Mouse (Mus musculus): ENCODE results near the gene B3gat3. TPM values are rescaled to one million over a fixed set of nuclear protein-coding genes. Genes with fewer than 3 reads are reported as not detected.

The B3gat3 gene
- polyA plus RNA-seq, 1 experiment from 2014 or later = 28.4 TPM

DNA sequence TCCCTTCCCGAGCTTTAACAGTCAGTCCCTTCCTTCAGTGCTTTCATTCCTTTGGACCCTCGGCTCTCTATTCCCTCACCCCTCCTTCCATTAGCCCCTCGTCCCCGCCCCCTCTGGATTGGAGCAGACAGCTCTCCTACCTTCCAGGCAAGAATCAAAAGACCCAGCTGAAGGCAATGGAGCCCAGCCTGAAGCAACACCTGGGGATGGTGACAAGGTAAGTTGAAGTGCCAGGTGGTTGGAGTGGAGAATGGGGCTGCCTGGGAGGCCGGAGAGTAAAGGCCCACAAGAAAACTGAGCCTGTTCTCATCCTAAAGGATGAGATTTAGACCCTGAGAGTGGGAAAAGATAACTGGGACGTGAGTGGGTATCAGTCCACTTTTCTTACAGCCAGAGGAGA lies 11.6 kb upstream of the B3gat3 start:
- Histone ChIP-seq H3K27ac (no peak overlapping the region), H3K4me3 (no peak overlapping the region), H3K36me3 (peaks cover 100% of the 10 kb centered on the region), H3K9me3 (replicated peaks) (no peaks in the 10 kb centered on the region), H3K4me2 (no peak overlapping the region), H3K9ac (no peak overlapping the region), H3K4me1 (no peaks in the 10 kb centered on the region), H3K27me3 (replicated peaks) (no peaks in the 10 kb centered on the region)
- ATAC-seq = no peak
- 89% methylated on average over 6 of the region's 6 CpGs for WGBS (ENCODE audit: insufficient replicate concordance)

DNA sequence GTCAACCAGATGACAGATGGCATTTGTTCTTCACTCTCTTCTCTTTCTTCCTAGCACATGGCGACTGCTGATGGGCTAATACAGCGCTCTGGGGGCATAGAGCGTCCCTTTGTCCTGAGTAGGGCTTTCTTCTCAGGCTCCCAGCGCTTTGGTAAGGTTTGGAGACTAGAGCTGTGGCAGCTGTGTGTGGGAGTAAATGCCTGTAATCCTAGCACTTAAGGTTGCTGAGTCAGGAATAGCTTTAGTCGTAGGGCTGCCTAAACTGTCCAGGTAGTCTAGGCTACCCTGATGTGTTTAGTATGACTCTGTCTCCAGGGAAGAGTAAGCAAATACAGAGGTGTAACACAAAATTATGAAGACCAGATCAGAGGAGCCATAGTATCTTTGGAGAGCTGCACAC lies 8.4 kb upstream of the B3gat3 start:
- no peak overlapping the region for H3K4me3 ChIP-seq
- H3K9me3 ChIP-seq (replicated peaks) = no peaks in the 10 kb centered on the region
- H3K27me3 ChIP-seq (replicated peaks) = no peaks in the 10 kb centered on the region
- H3K4me1 ChIP-seq = no peaks in the 10 kb centered on the region
- H3K9ac ChIP-seq = no peak overlapping the region
- no peak overlapping the region for H3K27ac ChIP-seq
- no peak for ATAC-seq
- H3K36me3 ChIP-seq = peaks cover 100% of the 10 kb centered on the region
- H3K4me2 ChIP-seq = no peak overlapping the region
- WGBS (ENCODE audit: insufficient replicate concordance) = 90% methylated on average over 5 of the region's 5 CpGs

DNA sequence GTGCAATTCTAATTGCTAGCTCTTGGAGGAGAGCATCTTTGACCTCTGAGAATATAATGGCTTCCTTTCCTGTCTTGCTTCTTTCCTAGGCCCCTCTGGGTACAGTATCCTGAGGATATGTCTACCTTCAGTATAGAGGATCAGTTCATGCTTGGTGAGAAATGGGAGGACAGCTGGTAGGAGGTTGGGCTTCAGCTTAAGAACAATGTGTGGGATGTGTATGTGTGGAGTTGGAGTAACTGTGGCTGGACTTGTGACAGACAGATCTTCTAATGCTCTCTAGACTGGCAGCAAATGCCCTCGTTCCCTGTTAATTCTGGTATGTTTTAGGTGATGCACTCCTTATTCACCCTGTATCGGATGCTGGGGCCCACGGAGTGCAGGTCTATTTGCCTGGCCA lies 6.0 kb upstream of the B3gat3 start:
- no peaks in the 10 kb centered on the region for H3K27me3 ChIP-seq (replicated peaks)
- peaks cover 8% of the 10 kb centered on the region; the same call in 1 of the 2 replicates for H3K4me1 ChIP-seq
- H3K9me3 ChIP-seq (replicated peaks) = no peaks in the 10 kb centered on the region
- ATAC-seq = no peak
- peaks cover 80% of the 10 kb centered on the region for H3K36me3 ChIP-seq
- no peak overlapping the region for H3K4me2 ChIP-seq
- no peak overlapping the region for H3K4me3 ChIP-seq
- no peak overlapping the region for H3K9ac ChIP-seq
- H3K27ac ChIP-seq = no peak overlapping the region
- WGBS (ENCODE audit: insufficient replicate concordance) = 92% methylated on average over 3 of the region's 3 CpGs

DNA sequence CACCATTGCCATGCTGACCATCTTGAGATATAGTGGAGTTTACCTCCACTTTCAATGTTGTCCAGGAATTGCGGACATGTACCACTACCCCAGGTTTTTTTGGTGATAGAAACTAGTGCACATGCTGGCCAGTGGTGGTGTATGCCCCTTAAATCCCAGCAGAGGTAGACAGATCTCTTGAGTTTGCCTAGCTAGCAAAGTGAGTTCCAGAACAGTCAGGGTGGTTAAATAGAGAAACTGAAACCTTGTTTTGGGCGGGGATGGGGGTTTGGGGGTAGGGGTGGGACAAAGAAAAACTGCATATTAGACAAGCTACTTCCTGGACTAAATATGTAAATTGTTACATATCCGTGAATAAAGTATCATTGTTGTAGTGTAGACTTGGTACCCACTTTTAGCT lies 1.2 kb upstream of the B3gat3 start:
- Histone ChIP-seq H3K9me3 (replicated peaks) (no peaks in the 10 kb centered on the region), H3K4me3 (no peak overlapping the region), H3K4me2 (no peak overlapping the region), H3K27ac (peak overlapping the region; percentile 95; the same call in 1 of the 2 replicates), H3K9ac (no peak overlapping the region), H3K36me3 (peaks cover 51% of the 10 kb centered on the region), H3K27me3 (replicated peaks) (no peaks in the 10 kb centered on the region), H3K4me1 (peaks cover 46% of the 10 kb centered on the region)
- no peak for ATAC-seq
- WGBS (ENCODE audit: insufficient replicate concordance) = 73% methylated on average over 3 of the region's 3 CpGs

DNA sequence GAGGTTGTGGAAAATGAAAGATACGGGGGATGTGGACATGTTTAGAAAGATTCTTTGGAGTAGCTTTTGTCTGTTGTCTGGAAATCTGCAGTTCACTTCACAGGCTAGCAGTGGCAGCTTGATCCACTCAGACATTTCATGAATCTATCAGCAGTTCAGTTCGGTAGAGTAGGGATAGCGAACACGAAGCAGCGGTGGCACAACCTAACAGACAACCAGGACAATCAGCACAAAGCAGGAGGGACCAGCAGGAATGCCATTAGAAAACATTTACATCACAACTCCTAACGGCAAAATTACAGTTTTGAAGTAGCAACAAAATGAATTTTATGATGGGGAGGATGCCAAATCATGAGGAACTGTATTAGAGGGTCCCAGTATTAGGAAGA lies 496 bp upstream of the B3gat3 start:
- Histone ChIP-seq H3K4me2 (peak overlapping the region; percentile 87), H3K9ac (peak overlapping the region; percentile 90), H3K27me3 (replicated peaks) (no peaks in the 10 kb centered on the region), H3K4me1 (peaks cover 48% of the 10 kb centered on the region), H3K9me3 (replicated peaks) (no peaks in the 10 kb centered on the region), H3K4me3 (peak overlapping the region; percentile 87), H3K36me3 (peaks cover 50% of the 10 kb centered on the region), H3K27ac (peak overlapping the region; percentile 95)
- 64% methylated on average over 6 of the region's 6 CpGs for WGBS (ENCODE audit: insufficient replicate concordance)
- ATAC-seq = no peak

DNA sequence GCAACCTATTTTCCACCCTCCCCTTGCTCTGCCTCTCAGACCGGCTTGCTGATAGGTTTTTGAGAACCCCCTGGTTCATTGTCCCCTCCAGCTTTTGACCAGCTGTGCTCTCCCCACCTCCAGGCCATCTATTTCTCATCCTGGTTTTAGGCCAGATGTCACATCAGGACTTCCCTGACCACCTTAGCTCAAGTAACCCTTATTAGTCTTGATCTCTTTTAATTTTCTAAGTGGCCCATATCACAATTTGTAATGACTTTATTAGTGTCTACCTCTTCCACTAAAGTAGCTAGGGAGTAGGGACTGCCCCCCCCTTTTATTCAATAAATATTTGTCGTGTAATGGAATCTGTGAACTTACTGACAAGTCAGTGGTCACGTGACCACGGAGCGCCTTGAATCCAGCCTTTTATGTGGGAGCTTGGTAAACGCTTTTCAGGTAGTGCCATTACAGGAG lies 690 bp downstream of the B3gat3 start:
- Histone ChIP-seq H3K9ac (peak overlapping the region; percentile 90), H3K4me1 (peaks cover 49% of the 10 kb centered on the region), H3K4me2 (peak overlapping the region; percentile 87), H3K27ac (peak overlapping the region; percentile 95), H3K36me3 (peaks cover 47% of the 10 kb centered on the region), H3K9me3 (replicated peaks) (no peaks in the 10 kb centered on the region), H3K27me3 (replicated peaks) (no peaks in the 10 kb centered on the region), H3K4me3 (peak overlapping the region; percentile 87)
- WGBS (ENCODE audit: insufficient replicate concordance) = 2% methylated on average over 6 of the region's 6 CpGs
- no peak for ATAC-seq

DNA sequence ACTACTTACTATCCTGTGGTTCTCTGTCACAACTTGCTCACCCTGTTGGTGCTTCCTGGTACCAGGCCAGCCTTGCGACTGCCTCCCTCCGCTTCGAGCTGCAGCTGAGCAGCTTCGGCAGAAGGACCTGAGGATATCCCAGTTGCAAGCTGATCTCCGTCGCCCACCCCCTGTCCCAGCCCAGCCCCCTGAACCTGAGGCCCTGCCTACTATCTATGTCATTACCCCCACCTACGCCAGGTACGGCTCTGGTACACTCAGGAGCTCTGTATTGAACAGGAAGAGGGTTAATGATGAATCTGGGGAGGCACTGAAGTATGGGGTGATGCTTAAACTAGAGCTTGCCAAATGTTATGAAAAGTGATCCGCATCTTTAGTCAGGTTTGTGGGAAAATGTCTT lies 1.6 kb downstream of the B3gat3 start:
- H3K4me1 ChIP-seq = peaks cover 58% of the 10 kb centered on the region
- no peak for ATAC-seq

DNA sequence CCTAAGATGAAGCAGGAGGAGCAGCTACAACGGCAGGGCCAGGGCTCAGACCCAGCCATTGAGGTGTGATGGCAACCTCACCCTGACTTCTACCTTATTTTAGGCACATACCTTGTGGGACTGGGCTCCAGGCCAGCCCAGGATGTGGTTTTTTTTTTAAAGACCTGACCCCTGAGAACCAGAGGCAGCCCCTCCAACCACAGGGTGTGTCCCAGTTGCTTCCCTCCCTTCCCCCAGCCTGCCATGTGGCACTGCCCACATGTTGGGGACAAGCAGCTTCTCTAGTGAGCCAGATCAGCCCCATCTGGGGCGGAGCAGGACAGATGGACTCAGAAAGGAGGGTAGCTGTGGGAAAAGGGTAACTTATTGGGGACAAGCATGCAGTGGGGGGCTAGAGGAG lies 6.6 kb downstream of the B3gat3 start:
- Histone ChIP-seq H3K9me3 (replicated peaks) (no peaks in the 10 kb centered on the region), H3K4me2 (no peak overlapping the region), H3K27ac (peak overlapping the region; percentile 92; the same call in 1 of the 2 replicates), H3K4me3 (no peak overlapping the region), H3K9ac (peak overlapping the region; percentile 40; the same call in 1 of the 2 replicates), H3K4me1 (peaks cover 75% of the 10 kb centered on the region), H3K27me3 (replicated peaks) (no peaks in the 10 kb centered on the region), H3K36me3 (peaks cover 61% of the 10 kb centered on the region)
- ATAC-seq = no peak
- 63% methylated on average over 2 of the region's 2 CpGs for WGBS (ENCODE audit: insufficient replicate concordance)

More for the DNA sequence above, 1.6 kb downstream of the B3gat3 start:
- Histone ChIP-seq H3K27ac (peak overlapping the region; percentile 95; the same call in 1 of the 2 replicates), H3K4me2 (peak overlapping the region; percentile 87), H3K4me3 (peak overlapping the region; percentile 87), H3K36me3 (peaks cover 47% of the 10 kb centered on the region), H3K9me3 (replicated peaks) (no peaks in the 10 kb centered on the region), H3K9ac (peak overlapping the region; percentile 90), H3K27me3 (replicated peaks) (no peaks in the 10 kb centered on the region)
- 72% methylated on average over 9 of the region's 9 CpGs for WGBS (ENCODE audit: insufficient replicate concordance)

DNA sequence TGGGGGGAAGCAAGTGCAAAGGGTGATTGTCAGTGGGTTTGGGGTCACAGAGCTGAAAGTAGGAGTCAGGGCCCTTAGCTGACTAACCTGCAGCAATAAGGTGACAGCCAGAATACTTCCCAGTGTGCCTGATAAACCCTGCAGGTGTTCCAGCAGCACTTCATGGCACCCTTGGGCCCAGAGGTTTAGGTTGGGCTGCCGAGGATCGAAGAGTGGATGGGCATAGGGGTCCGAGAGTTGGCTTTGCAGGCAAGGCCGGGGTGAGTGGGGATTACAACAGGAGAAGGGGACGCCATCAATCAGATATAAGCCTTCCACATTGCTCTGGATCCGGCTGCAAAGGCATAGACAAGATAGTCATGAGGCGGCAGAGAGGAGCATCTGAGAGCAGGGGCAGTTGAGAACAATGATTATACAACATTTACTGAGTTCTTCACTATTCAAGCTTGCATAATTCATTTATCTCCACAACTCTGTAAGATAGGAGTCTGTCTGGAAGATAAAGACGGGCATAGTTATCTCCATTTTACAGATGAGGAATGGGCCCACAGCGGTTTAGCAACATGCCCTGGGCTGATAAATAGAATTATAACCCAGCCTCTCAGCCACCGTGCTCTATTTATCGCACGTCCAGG lies 7.8 kb downstream of the B3gat3 start:
- Histone ChIP-seq H3K9me3 (replicated peaks) (no peaks in the 10 kb centered on the region), H3K27ac (peak overlapping the region; percentile 92), H3K9ac (peak overlapping the region; percentile 83; the same call in 1 of the 2 replicates), H3K4me3 (peak overlapping the region; percentile 81), H3K27me3 (replicated peaks) (no peaks in the 10 kb centered on the region), H3K4me1 (peaks cover 62% of the 10 kb centered on the region), H3K36me3 (peaks cover 55% of the 10 kb centered on the region), H3K4me2 (peak overlapping the region; percentile 96)
- ATAC-seq = peak; percentile 48
- WGBS (ENCODE audit: insufficient replicate concordance) = 33% methylated on average over 12 of the region's 12 CpGs

DNA sequence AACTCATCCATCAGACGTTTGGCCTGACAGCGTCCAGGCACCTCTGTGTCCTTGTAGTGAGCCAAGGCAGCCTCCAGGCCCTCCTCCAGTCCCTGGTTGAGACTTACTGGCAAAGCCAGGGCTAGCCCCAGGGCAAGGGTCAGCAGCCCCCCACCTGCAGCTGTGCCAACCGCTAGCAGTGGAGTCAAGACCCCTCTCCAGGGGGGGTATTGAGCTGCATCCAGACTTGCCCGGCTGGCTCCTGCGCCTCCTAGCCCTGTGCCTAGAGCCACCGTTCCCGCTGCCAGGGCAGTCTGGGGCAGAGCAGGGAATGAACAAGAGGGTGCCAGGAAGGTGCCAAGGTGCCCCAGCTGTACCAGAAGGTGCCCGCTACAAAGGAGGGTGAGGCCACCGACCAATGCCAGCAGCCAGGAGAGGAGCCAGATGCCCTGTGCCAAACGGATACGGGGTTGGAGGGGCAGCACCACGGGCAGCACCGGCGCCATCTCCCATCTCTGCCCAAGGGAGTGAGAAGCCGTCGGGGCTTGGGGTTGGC lies 8.6 kb downstream of the B3gat3 start:
- Histone ChIP-seq H3K4me2 (peak overlapping the region; percentile 96), H3K4me1 (peaks cover 55% of the 10 kb centered on the region), H3K9ac (peak overlapping the region; percentile 83), H3K27ac (peak overlapping the region; percentile 92), H3K4me3 (peak overlapping the region; percentile 81), H3K27me3 (replicated peaks) (no peaks in the 10 kb centered on the region), H3K9me3 (replicated peaks) (no peaks in the 10 kb centered on the region), H3K36me3 (peaks cover 56% of the 10 kb centered on the region)
- WGBS (ENCODE audit: insufficient replicate concordance) = 36% methylated on average over 16 of the region's 16 CpGs
- peak; percentile 14; the same call in 1 of the 2 replicates for ATAC-seq

DNA sequence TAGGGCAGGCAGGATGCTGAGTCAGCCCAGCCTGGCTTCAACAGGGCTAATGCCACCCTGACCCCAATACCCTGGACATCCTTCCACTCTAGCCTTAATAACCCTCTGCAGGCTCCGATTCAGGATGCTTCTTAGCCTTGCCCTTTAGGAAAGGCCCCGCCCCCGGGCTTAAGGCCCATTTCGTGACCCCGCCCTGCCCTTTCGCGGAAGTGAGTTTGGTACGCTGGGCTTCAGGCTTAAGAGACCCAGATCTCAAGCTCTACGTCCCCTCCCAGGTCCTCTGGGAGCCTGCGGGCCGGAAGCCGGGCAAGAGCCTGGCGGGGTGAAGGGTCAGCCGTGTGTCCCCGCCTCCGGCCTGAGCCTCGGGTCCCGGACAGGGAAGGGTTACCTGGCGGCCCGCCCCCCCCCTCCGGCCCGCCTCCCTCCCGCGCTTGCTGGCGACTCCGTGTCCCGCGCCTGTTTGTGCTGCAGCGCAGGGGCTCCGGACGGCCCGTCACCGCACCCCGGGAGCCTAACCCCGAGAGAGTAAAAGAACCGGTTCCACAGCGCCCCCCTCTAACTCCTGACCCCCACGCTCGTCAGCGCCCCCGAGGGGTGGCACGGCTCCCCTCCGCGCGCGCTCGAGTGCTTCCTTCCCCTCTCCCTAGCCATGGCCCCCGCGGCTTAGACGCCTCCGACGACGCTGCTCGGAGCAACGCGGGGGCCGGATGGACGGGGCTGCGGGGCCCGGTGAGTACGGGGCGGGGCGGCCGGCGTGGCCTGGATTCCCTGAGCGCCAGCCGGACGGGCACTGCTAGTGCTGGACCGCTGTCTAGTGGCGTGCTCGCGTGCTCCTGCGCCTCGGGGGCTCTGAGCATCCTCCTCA lies 9.3 kb downstream of the B3gat3 start, which contains the start of the genes Rom1 and Eml3:
Gene Rom1, minus strand, starts transcription at position 133 of the 865 bp plus-strand sequence.
Gene Eml3, plus strand, starts transcription at position 329 of the 865 bp plus-strand sequence.
- H3K4me2 ChIP-seq = peak within 1 kb of the TSS; percentile 96
- H3K9ac ChIP-seq = peak within 1 kb of the TSS; percentile 83
- H3K27me3 ChIP-seq (replicated peaks) = no peaks in the 10 kb centered on the region
- no peaks in the 10 kb centered on the region for H3K9me3 ChIP-seq (replicated peaks)
- H3K4me1 ChIP-seq = peaks cover 50% of the 10 kb centered on the region
- WGBS (ENCODE audit: insufficient replicate concordance) = 4% methylated on average over 57 of the region's 74 CpGs
- H3K27ac ChIP-seq = peak within 1 kb of the TSS; percentile 92
- ATAC-seq = peak; percentile 77
- H3K4me3 ChIP-seq = peak within 1 kb of the TSS; percentile 81
- peaks cover 58% of the 10 kb centered on the region for H3K36me3 ChIP-seq

All from liver, embryonic 12.5 days (tissue).